Mouse (Mus musculus) lung, adult 2 months (tissue): ENCODE results near the gene Mettl7a1. TPM values are rescaled to one million over a fixed set of nuclear protein-coding genes. Genes with fewer than 3 reads are reported as not detected.
"Not testable (repeated sequence)": the region's sequence is repeated elsewhere in the genome, so short reads cannot be mapped to it uniquely, and the experiment has no call there.

ENCODE experiments used
- DNase-seq: peaks from one replicate; pipeline ENCODE4 v3.0.0; 2022
- H3K4me1 ChIP-seq: fragments of 200-500 bp; 2 replicates; pipeline ENCODE4 v1.6.1; 2011; ENCODE audit warnings: low read length; ENCODE audit not compliant: control insufficient read depth, insufficient read depth
- H3K4me3 ChIP-seq: fragments of 200-500 bp; replicated peaks from 2 replicates; pipeline ENCODE3; 2011; ENCODE audit warnings: low read depth, mild to moderate bottlenecking, control low read depth, low read length; ENCODE audit errors: extremely low read depth
- CTCF ChIP-seq: fragments of 200-500 bp; IDR thresholded peaks from 2 replicates; pipeline ENCODE4 v1.5.1; 2011; ENCODE audit warnings: mild to moderate bottlenecking, low read length, control low read depth; ENCODE audit not compliant: insufficient read depth
- POLR2A ChIP-seq: fragments of 200-500 bp; IDR thresholded peaks from 2 replicates; pipeline ENCODE4 v1.6.1; 2011; ENCODE audit warnings: low read depth, mild to moderate bottlenecking, control low read depth, low read length, borderline replicate concordance; ENCODE audit errors: extremely low read depth
- WGBS: fragments of 180-500 bp; shearing (Covaris S2); methylation state at CpG from one replicate; pipeline ENCODE4 v1.1.7; 2018; 5-methylcytosine and 5-hydroxymethylcytosine counted together
- polyA plus RNA-seq: library from polyadenylated mRNA; depleted of rRNA; stranded (reverse); fragments of >200 nt; gene quantifications from 2 replicates; pipeline ENCODE4 v1.2.3, GENCODE M21; 2012

Mettl7a1 gene
- polyA plus RNA-seq, 1 experiment = 506 TPM

DNA sequence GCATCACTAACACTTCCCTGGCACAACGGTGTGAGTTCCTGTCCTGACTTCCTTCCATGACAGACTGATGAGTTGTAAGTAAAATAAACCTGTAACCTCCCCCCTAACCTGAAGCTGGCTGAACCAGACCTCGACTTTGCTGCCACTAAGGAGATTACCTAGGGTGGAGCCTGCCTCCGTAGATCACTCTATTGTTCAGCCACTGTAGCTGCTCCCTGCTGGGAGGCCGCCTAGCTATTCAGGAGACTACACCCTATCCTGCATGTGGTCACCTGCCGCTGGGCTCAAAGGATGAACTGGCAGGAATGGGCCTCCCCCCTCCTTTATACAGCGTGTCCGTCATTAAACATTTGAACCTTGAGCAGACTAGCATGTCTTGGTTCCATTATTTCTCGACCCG lies 34.2 kb upstream of the Mettl7a1 start:
- TF ChIP-seq CTCF = no peak
- TF ChIP-seq POLR2A = no peak
- WGBS = 39% methylated on average over 9 of the region's 9 CpGs
- DNase-seq = no peak

DNA sequence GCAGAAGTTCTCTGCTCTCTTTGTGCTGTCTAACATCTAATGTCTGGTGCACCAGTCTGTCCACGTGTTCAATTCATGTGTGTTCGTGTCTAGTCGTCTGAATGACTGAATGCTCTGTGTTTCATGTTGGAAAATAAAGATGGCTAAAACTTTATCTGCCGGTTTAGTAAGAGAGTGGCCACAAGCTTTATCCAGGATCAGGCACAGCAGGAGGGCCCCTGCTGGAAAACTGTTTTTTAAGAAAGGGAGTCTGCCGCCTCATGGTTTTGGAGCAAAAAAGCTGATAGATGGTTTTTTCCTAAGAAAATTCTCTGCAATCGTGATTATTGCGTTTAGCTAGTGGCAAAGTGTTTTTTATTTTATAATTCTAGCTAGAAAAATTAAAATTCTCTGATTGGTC lies 33.3 kb upstream of the Mettl7a1 start:
- not testable (repeated sequence) for DNase-seq, H3K4me1 ChIP-seq, H3K4me3 ChIP-seq
- WGBS = 56% methylated on average over 7 of the region's 7 CpGs

More for the DNA sequence above, 34.2 kb upstream of the Mettl7a1 start:
- no peak overlapping the region for H3K4me3 ChIP-seq
- H3K4me1 ChIP-seq = no peaks in the 10 kb centered on the region

DNA sequence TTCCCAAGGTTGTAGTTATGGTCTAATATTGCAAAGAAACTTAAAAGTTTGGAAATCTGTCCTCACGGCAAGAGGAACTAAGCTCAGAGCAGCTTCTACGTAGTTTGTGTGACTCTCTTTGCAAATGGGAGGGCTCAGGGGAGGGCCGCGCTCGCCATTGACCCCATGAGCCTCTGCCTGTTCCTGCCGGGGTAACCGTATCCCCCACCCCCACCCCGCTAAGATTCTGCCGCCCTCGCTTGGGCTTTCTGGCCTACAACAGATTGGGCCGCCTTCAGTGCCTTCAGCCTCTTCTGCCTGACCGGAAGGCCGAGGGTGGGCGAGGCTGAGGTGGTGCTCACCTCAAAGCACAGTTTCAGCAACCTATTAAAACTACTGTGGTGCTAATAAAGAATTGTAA lies 32.5 kb upstream of the Mettl7a1 start:
- H3K4me3 ChIP-seq = no peak overlapping the region
- DNase-seq = no peak
- 78% methylated on average over 14 of the region's 14 CpGs for WGBS
- H3K4me1 ChIP-seq = no peaks in the 10 kb centered on the region; the same call in 1 of the 2 replicates
- TF ChIP-seq POLR2A (no peak), CTCF (no peak)

DNA sequence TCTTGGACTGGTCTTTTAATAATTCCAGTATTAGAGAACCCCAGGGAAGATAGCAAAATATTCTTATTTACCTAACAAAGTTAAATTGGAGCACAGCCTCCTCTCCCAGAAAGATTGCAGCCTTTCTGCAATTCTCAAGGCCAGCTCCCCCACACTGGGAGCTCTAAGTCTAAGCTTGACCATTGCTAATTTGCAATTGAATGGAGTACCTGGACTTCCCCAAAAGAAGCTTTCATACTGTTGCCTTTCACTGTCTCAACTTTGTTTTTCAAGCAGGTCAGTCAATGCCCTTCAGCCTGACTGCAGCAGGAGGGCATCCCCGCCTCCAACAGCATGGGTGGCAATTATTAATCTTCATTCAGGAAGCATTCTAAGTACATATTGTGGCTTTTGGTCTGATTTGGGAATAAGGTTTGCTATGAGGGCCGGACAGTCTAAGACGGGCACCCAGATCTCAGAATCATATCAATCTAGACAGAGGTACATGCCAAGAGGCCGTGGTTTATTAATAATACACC lies 30.1 kb upstream of the Mettl7a1 start:
- not testable (repeated sequence) for H3K4me1 ChIP-seq, DNase-seq, H3K4me3 ChIP-seq
- 94% methylated on average over 4 of the region's 4 CpGs for WGBS

DNA sequence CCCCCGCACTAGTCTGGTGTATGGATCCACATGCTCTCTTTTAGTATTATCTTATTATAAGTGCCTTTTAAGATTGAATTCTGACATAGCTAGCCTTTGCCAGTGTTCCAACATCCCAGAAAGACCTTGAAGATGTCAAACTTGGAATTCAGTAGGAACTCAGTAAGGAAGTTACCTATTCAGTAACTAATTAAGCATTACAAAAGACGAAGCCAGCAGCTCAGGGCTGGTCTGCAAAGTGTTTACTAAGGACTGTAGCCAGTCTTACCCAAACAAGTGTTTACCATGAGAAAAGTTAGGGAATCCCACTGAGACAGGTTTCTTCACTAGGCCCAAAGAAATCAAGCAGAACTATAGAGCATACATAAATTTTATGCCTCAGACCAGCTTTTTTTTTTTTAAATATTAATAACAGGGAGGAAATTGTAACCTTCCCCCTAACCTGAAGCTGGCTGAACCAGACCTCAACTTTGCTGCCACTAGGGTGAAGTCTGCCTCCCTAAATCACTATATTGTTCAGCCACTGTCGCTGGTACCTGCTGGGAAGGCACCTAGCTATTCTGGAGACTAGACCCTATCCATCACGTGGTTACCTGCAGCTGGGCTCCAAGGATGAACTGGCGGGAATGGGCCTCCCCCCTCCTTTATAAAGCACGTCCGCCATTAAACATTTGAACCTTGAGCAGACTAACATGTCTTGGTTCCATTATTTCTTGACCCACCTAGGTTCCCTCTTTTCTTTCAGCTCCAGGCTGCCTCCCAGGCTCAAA lies 29.0 kb upstream of the Mettl7a1 start:
- H3K4me1 ChIP-seq = no peaks in the 10 kb centered on the region; the same call in 1 of the 2 replicates
- no peak for DNase-seq

DNA sequence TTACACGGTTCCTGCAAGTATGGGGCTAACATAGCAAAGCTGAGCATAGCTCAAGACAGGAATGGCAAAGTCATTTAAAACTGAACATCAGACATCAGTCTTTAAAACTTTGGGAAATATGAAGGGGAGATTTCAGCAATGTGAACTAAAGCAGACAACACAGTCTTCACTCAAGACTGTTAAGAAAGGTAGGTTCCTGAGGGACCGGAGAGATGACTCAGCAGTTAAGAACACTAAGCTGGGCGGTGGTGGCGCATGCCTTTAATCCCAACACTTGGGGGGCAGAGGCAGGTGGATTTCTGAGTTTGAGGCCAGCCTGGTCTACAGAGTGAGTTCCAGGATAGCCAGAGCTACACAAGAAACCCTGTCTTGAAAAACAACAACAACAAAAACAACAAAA lies 27.5 kb upstream of the Mettl7a1 start:
- no peak for DNase-seq
- H3K4me3 ChIP-seq = no peak overlapping the region
- TF ChIP-seq POLR2A (no peak), CTCF (no peak)
- WGBS = 92% methylated on average over 4 of the region's 4 CpGs
- no peaks in the 10 kb centered on the region; the same call in 1 of the 2 replicates for H3K4me1 ChIP-seq

More for the DNA sequence above, 29.0 kb upstream of the Mettl7a1 start:
- TF ChIP-seq CTCF = no peak
- no peak for TF ChIP-seq POLR2A
- WGBS = 81% methylated on average over 7 of the region's 7 CpGs
- H3K4me3 ChIP-seq = no peak overlapping the region

DNA sequence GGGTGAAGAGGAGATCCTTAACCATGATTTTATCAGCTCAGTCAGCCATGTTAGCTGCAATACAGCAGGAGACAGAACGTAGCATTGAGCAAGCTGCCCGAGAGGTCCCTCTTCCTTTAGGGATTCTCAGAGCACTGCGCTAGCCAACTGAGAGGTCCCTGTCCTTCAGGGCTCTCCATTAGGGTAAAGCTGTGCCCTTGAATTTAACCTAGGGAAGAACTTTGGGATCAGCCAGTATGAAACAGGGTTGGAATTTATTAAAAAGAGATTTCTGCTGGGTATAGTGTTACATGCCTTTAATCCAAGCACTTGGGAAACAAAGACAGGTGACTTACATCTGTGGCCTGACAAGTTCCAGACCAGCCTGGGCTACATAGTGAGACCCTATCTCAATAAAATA lies 26.4 kb upstream of the Mettl7a1 start:
- DNase-seq = no peak
- WGBS = 91% methylated on average over 3 of the region's 3 CpGs
- H3K4me3 ChIP-seq = no peak overlapping the region
- H3K4me1 ChIP-seq = no peaks in the 10 kb centered on the region; the same call in 1 of the 2 replicates
- TF ChIP-seq CTCF (no peak), POLR2A (no peak)

DNA sequence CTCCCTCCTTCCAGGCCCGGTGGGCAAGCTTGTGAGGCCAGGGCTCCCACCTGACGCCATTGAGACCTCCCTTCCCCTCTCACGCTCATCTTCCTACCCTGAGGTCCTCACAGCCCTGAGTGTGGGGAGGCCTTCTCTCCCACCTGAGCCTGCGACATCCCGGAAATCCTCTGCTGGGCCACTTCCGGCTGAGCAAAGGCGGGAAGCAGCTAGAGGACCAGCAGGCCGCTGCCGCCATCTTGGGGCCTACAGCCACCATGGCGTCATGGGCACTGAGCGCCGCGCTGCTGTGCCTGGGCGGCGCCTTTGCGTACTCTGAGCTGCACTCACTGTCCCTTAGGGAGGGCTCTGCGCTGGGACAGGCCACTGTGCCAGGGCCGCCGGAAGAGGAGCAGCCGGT lies 23.3 kb upstream of the Mettl7a1 start, which contains the start of gene Tmprss12:
TSS of gene Tmprss12 (plus strand) at position 212 of the 400 bp plus-strand sequence.
- H3K4me3 ChIP-seq = no peak within 1 kb of the TSS
- DNase-seq = no peak
- 96% methylated on average over 20 of the region's 20 CpGs for WGBS
- TF ChIP-seq POLR2A (no peak), CTCF (no peak)
- no peaks in the 10 kb centered on the region for H3K4me1 ChIP-seq

DNA sequence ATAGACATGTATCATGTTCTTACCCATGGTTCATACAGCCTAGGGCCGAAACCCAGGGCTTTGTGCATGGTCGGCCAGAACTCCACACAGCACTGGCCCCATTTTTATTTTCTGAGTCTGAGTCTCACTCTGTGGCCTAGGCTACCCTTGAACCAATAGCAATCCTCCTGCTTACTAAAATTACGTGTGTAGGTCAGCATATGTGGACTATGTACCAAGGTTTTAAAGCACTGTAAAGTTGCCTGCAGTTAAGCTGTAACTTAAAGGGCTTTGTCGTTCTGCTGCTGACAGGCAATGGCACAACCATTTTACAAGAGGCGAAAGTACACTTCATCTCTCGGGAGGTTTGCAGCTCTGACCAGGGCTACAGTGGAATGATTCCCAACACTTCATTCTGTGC lies 15.0 kb upstream of the Mettl7a1 start:
- H3K4me1 ChIP-seq = no peaks in the 10 kb centered on the region
- no peak for DNase-seq
- no peak overlapping the region for H3K4me3 ChIP-seq
- TF ChIP-seq CTCF (no peak), POLR2A (no peak)
- 94% methylated on average over 6 of the region's 6 CpGs for WGBS

DNA sequence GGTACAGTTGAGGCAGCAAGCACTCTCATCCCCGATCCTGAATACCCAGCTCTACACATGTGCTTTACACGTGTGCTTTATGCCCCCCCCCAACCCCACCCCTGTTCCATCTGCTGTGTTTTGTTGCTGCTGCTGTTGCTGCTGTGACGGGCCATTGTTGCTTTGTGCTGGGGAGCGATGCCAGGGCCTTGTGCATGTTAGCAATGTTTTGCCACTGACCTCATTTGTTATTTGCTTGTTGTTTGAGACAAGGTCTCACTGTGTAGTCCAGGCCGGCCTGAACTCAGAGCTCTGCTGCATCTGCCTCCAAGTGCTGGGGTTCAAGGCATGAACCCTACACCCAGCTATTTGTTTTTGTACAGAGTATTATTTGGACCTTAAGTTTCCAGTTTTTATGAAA lies 13.1 kb upstream of the Mettl7a1 start:
- TF ChIP-seq POLR2A (no peak), CTCF (no peak)
- no peak for DNase-seq
- 72% methylated on average over 5 of the region's 5 CpGs for WGBS
- Histone ChIP-seq H3K4me3 (no peak overlapping the region), H3K4me1 (no peaks in the 10 kb centered on the region)
